Mouse (Mus musculus) heart, postnatal 0 days (tissue): ENCODE data around the gene Grm8.

Source experiments
- CTCF ChIP-seq: IDR thresholded peaks from 2 replicates; pipeline ENCODE4 v1.5.1; 2016; ENCODE audit warnings: antibody characterized with exemption, control low read depth, low read depth
- EP300 ChIP-seq: IDR thresholded peaks from 2 replicates; pipeline ENCODE4 v1.6.1; 2016; ENCODE audit warnings: antibody characterized with exemption, low read depth

GRCm38 (mm10) chr6:28114916-28115315 lies 20.1 kb downstream of the Grm8 start:
- TF ChIP-seq CTCF (no peak), EP300 (no peak)
